ENCODE assay signal across 8 mouse cellular contexts in genomic region chr7:141315974-141316373, GRCm38 (mm10). TPM values are rescaled to one million over a fixed set of nuclear protein-coding genes. Genes with fewer than 3 reads are reported as not detected.
DNase-seq lines count a peak whose midpoint lies in the region; ATAC-seq and TF ChIP-seq lines count a peak whose summit lies in the region.

No protein-coding gene starts in this region.

- no peak overlapping the region for H3K9ac ChIP-seq in neural tube, embryonic 11.5 days (ENCODE audit: low read length)

- H3K27me3 ChIP-seq in neural tube, embryonic 11.5 days (ENCODE audit: control insufficient read depth, insufficient read depth, low read length): no peaks in the 10 kb centered on the region

- no peaks in the 10 kb centered on the region for H3K9me3 ChIP-seq in neural tube, embryonic 11.5 days (ENCODE audit: control insufficient read depth, low read length)

- no peaks in the 10 kb centered on the region for H3K4me1 ChIP-seq in neural tube, embryonic 11.5 days (ENCODE audit: control insufficient read depth, insufficient read depth, low read length)
- no peaks in the 10 kb centered on the region for H3K4me1 ChIP-seq in lung, adult 2 months (ENCODE audit: control insufficient read depth, insufficient read depth, low read length)

- no peak for ATAC-seq in neural tube, embryonic 11.5 days (ENCODE audit: insufficient read depth, low FRiP score, low TSS enrichment)
- peak; percentile 78 for ATAC-seq in granulocyte monocyte progenitor cell, adult 5-6 weeks (replicated peaks; ENCODE audit: poor library complexity, severe bottlenecking)

- TF ChIP-seq POLR2A in lung, adult 2 months (IDR thresholded peaks at IDR 0.05; ENCODE audit: borderline replicate concordance, extremely low read depth, low read depth, low read length): no peak

- no peak overlapping the region for H3K4me2 ChIP-seq in neural tube, embryonic 11.5 days (ENCODE audit: low read depth)

- H3K36me3 ChIP-seq in neural tube, embryonic 11.5 days (ENCODE audit: control insufficient read depth, insufficient read depth, low read length): peaks cover 21% of the 10 kb centered on the region

- no peak overlapping the region for H3K27ac ChIP-seq in neural tube, embryonic 11.5 days (ENCODE audit: low read depth, low read length)

- DNase-seq in cerebellum, postnatal 25 days: peak; percentile 55 to 72
- DNase-seq in cerebellum, adult 11-12 months: no peak
- DNase-seq in neural tube, embryonic 11.5 days (ENCODE audit: low spot score): peak; percentile 26
- DNase-seq in neural tube, embryonic 10.5 days (ENCODE audit: extremely low spot score, low spot score): no peak
- DNase-seq in lung, adult 2 months: peak; percentile 34
- DNase-seq in testis, postnatal 10 days (ENCODE audit: low spot score): peak; percentile 74
- DNase-seq in heart, postnatal 36 days: no peak

- H3K4me3 ChIP-seq in neural tube, embryonic 11.5 days (ENCODE audit: low read depth, low read length): no peak overlapping the region
- H3K4me3 ChIP-seq in lung, adult 2 months (replicated peaks; ENCODE audit: extremely low read depth, low read depth, low read length): no peak overlapping the region

- intact Hi-C loops in heart, postnatal 36 days (cut with DNase I): no loop called here

- 77% methylated on average over 5 of the region's 5 CpGs for WGBS in neural tube, embryonic 11.5 days
- 73% methylated on average over 5 of the region's 5 CpGs for WGBS in lung, adult 2 months

- peak; percentile 64 for TF ChIP-seq CTCF in lung, adult 2 months (IDR thresholded peaks at IDR 0.05; ENCODE audit: insufficient read depth, low read length)

RNA-seq across cellular contexts. Expression of gene Deaf1, which starts 11.5 kb away (rescaled TPM):
- 72.3 and 90.1 TPM in 2 replicates for polyA plus RNA-seq in neural tube, embryonic 11.5 days (2014; fragmentation: Nextera tagmentation; extraction: Ambion mirVana)
- total RNA-seq in granulocyte monocyte progenitor cell, adult 5-6 weeks (2014; fragmentation: Nextera tagmentation): 43.3 and 52.4 TPM in 2 replicates
- total RNA-seq in granulocyte monocyte progenitor cell, adult 5-6 weeks (2017): 6.3 and 21.4 TPM in 2 replicates
- 18.6 and 22.7 TPM in 2 replicates for polyA plus RNA-seq in lung, adult 2 months (2012; rRNA removed)
- total RNA-seq in heart, postnatal 36 days (2021): 10 to 100 TPM; 16.5 to 17.1 TPM

RNA-seq across cellular contexts. Expression of gene Tmem80, which starts 11.6 kb away (rescaled TPM):
- 29.3 and 32.6 TPM in 2 replicates for polyA plus RNA-seq in neural tube, embryonic 11.5 days (2014; fragmentation: Nextera tagmentation; extraction: Ambion mirVana)
- total RNA-seq in granulocyte monocyte progenitor cell, adult 5-6 weeks (2014; fragmentation: Nextera tagmentation): 6.0 and 13.2 TPM in 2 replicates
- 4.5 and 8.7 TPM in 2 replicates for total RNA-seq in granulocyte monocyte progenitor cell, adult 5-6 weeks (2017)
- polyA plus RNA-seq in lung, adult 2 months (2012; rRNA removed): 37.2 and 49.2 TPM in 2 replicates
- 10 to 100 TPM; 13.5 to 14.8 TPM for total RNA-seq in heart, postnatal 36 days (2021)

RNA-seq across cellular contexts. Expression of gene Eps8l2, which starts 22.7 kb away (rescaled TPM):
- 2.2 TPM in 2 replicates for polyA plus RNA-seq in neural tube, embryonic 11.5 days (2014; fragmentation: Nextera tagmentation; extraction: Ambion mirVana)
- total RNA-seq in granulocyte monocyte progenitor cell, adult 5-6 weeks (2014; fragmentation: Nextera tagmentation): 0.11 TPM in 1 of 2 replicates, not detected in the other
- not detected in 2 replicates for total RNA-seq in granulocyte monocyte progenitor cell, adult 5-6 weeks (2017)
- polyA plus RNA-seq in lung, adult 2 months (2012; rRNA removed): 112 and 143 TPM in 2 replicates
- total RNA-seq in heart, postnatal 36 days (2021): 1 to 10 TPM; 3.3 to 3.7 TPM

RNA-seq across cellular contexts. Expression of gene Drd4, which starts 24.2 kb away (rescaled TPM):
- polyA plus RNA-seq in neural tube, embryonic 11.5 days (2014; fragmentation: Nextera tagmentation; extraction: Ambion mirVana): 0.43 and 0.61 TPM in 2 replicates
- total RNA-seq in granulocyte monocyte progenitor cell, adult 5-6 weeks (2014; fragmentation: Nextera tagmentation): not detected in 2 replicates
- not detected in 2 replicates for total RNA-seq in granulocyte monocyte progenitor cell, adult 5-6 weeks (2017)
- polyA plus RNA-seq in lung, adult 2 months (2012; rRNA removed): not detected in 2 replicates
- not detected for total RNA-seq in heart, postnatal 36 days (2021)

RNA-seq across cellular contexts. Expression of gene Sct, which starts 37.0 kb away (rescaled TPM):
- 13.2 and 13.7 TPM in 2 replicates for polyA plus RNA-seq in neural tube, embryonic 11.5 days (2014; fragmentation: Nextera tagmentation; extraction: Ambion mirVana)
- not detected in 2 replicates for total RNA-seq in granulocyte monocyte progenitor cell, adult 5-6 weeks (2014; fragmentation: Nextera tagmentation)
- total RNA-seq in granulocyte monocyte progenitor cell, adult 5-6 weeks (2017): not detected in 2 replicates
- not detected in 2 replicates for polyA plus RNA-seq in lung, adult 2 months (2012; rRNA removed)
- total RNA-seq in heart, postnatal 36 days (2021): not detected

Comparison
In these comparisons a context has a peak if more than half of its experiments do, and no peak if none do; other contexts are left out.
1. DNase-seq: peak in cerebellum, postnatal 25 days (2 of 2), neural tube, embryonic 11.5 days (single experiment), lung, adult 2 months (single experiment) and testis, postnatal 10 days (single experiment); none in cerebellum, adult 11-12 months (single experiment), neural tube, embryonic 10.5 days (single experiment) and heart, postnatal 36 days (0 of 2).